Mouse (Mus musculus) duodenum, adult 2 months (tissue): ENCODE measurements around the gene Mup10. TPM values are rescaled to one million over a fixed set of nuclear protein-coding genes. Genes with fewer than 3 reads are reported as not detected.

Experiments used
- polyA plus RNA-seq: library from polyadenylated mRNA; depleted of rRNA; stranded (reverse); fragments of >200 nt; gene quantifications from 2 replicates; pipeline ENCODE4 v1.2.3, GENCODE M21; 2012; ENCODE audit warnings: low replicate concordance; rRNA removed

Gene Mup10
- polyA plus RNA-seq, result not detected in 2 replicates

DNA sequence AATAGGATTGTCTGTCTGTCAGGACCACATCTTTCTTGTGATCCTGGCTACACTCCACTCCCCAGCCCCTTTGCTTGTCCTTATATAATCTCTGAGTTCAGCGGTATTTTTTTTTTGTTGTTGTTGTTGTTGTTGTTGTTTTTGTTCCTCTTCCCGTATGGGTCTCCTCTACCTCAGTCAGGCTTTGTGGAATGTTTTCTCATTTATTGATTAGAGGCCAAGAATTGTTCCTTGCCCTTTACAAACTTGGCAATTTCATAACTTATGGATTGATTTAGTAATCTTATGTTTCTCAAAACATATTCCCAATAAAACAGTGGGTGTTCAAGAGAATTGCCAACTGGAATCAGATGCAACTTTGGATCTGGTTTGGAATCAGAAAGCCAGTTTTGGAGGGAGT lies at the start of gene Mup10:
Gene Mup10 (minus strand): TSS at position 101 of the 400 bp plus-strand sequence.

Other genes starting within 250 kb of the Mup10 start
- not detected in 2 replicates for gene Mup9, start 160.2 kb downstream of the Mup10 start, polyA plus RNA-seq
- gene Mup1, start 80.2 kb downstream of the Mup10 start, polyA plus RNA-seq, result not detected in 2 replicates
- gene Mup11, start 80.2 kb upstream of the Mup10 start, polyA plus RNA-seq, result not detected in 2 replicates
- not detected in 2 replicates for gene Mup12, start 159.1 kb upstream of the Mup10 start, polyA plus RNA-seq
- not detected in 2 replicates for gene Mup22, start 239.3 kb upstream of the Mup10 start, polyA plus RNA-seq